Mouse (Mus musculus) heart, adult 2 months (tissue): ENCODE results near the gene Mfsd4b3.

ENCODE experiments used
- CTCF ChIP-seq: fragments of 200-600 bp; IDR thresholded peaks from 2 replicates; pipeline ENCODE4 v1.8.1; 2022; ENCODE audit warnings: antibody characterized with exemption, mild to moderate bottlenecking, moderate library complexity
- POLR2A ChIP-seq: fragments of 200-500 bp; IDR thresholded peaks from 2 replicates; pipeline ENCODE4 v1.6.1; 2011; ENCODE audit warnings: mild to moderate bottlenecking, low read depth, low read length, control low read depth; ENCODE audit not compliant: insufficient read depth

DNA sequence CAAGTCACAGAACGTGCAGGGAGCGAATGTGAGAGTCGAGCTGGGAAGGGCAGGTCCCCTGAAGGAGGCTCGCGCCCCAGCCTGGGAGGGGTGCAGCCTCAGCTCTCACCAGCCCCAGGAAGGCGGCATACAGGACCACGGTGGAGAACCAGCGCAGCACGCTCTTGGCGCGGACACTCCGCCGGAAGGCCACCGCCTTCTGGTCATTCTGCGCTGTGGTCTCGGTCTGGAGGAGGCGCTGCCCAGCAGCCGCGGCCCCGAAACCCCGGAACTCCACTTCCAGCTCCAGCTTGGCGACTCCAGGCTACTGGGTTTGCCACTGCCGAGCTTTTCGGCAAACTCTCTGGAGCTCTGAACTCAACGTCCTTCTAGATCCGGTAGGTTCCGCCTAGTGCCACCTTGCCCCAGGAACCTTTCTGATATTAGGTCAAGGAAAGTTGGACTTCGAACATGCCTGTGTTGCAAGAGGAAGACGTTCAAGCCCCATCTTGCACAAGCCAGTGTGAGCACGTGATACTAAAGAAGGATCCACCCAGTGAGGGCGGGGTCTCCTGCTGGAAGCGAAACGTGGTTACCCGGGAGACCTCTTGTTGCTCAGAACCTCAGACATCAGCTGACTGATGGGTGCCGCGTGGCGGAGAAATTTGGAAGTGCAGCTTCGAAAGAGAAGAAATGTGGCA lies at the start of gene Mfsd4b3:
- TF ChIP-seq POLR2A (peak; percentile 92), CTCF (peak; percentile 85)
